Comparison of ENCODE assay signal across 25 mouse cellular contexts in the genomic region with DNA sequence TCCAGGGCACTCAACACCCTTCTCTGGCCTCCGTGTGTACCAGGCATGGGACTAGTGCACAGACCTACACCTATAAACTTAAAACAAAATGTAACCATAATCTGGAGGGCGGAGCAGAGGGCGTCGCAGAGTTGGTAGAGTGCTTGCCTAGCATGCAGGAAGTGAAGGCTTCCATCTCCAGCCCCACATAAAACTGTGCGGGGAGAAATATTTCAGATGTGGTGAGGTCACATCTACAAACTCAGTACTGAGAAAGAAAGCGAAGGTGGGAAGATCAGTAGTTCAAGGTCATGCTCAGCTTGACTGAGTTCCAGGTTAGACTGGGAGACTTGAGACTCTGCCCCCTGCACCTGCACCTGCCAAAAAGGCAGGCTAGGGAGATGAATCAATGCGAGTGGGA. TPM values are rescaled to one million over a fixed set of nuclear protein-coding genes. Genes with fewer than 3 reads are reported as not detected.
DNase-seq lines count a peak whose midpoint lies in the region.
"Had no signal": no experiment of that assay in that cellular context is flagged by ENCODE, and none has a peak within 500 bp of the region (broad histone marks: within the 10 kb centered on the region; RNA-seq: fewer than 3 reads in every experiment).

No protein-coding gene starts in this region.

- DNase-seq in heart, embryonic 10.5 days (ENCODE audit: low spot score) = no peak
- DNase-seq in heart, adult 9 months (ENCODE audit: low spot score in 2 of 2) = no peak
- peak; percentile 71 for DNase-seq in CD4-positive helper T cell, adult 2 months (ENCODE audit: low read depth, low spot score)
- peak; percentile 59 for DNase-seq in T-cell, adult 2 months (ENCODE audit: low spot score)
- DNase-seq in urinary bladder, adult 18-20 months (ENCODE audit: low spot score in 2 of 2) = no peak
- DNase-seq in left cerebral cortex, postnatal 36 days (ENCODE audit: low spot score in 2 of 2) = no peak
- no peak for DNase-seq in urinary bladder, postnatal 25 days (ENCODE audit: low spot score)
- DNase-seq: adrenal gland, adult 2 months; adrenal gland, postnatal 25 days; B cell, adult 2 months; cerebellum, adult 18-20 months; cerebellum, adult 9-11 months; cerebellum, postnatal 36 days; gastrocnemius, postnatal 25 days; heart, postnatal 10 days; heart, postnatal 4 days had no signal

- intact Hi-C loops in left cerebral cortex, postnatal 36 days (cut with DNase I) = loop anchor here (10.0 kb wide), 1 partner anchor 107 kb away; no protein-coding TSS in a partner anchor

- H3K4me1 ChIP-seq in heart, embryonic 10.5 days = peaks cover 33% of the 10 kb centered on the region

- 94% methylated on average over 7 of the region's 7 CpGs for WGBS in heart, embryonic 10.5 days
- WGBS in macrophage (ENCODE audit: missing documents) = 95% methylated on average over 7 of the region's 7 CpGs

- H3K36me3 ChIP-seq in heart, embryonic 10.5 days = peaks cover 16% of the 10 kb centered on the region; the same call in 1 of the 2 replicates
- no peaks in the 10 kb centered on the region for H3K36me3 ChIP-seq in macrophage (ENCODE audit: inconsistent target)
- H3K36me3 ChIP-seq: embryonic facial prominence, embryonic 13.5 days; forebrain, embryonic 12.5 days; hindbrain, embryonic 12.5 days had no signal

- peaks cover 7% of the 10 kb centered on the region; the same call in 1 of the 2 replicates for H3K79me2 ChIP-seq in macrophage (ENCODE audit: inconsistent target)

- H3K9me3 ChIP-seq in heart, embryonic 10.5 days = no peaks in the 10 kb centered on the region
- H3K9me3 ChIP-seq: embryonic facial prominence, embryonic 13.5 days; forebrain, embryonic 12.5 days; G1E; hindbrain, embryonic 12.5 days had no signal

- 0 out of 2 replicates have a peak overlapping the region, but pooled peaks have one; percentile 0 for H3K27ac ChIP-seq in heart, embryonic 10.5 days
- H3K27ac ChIP-seq in macrophage = peak overlapping the region; percentile 8; the same call in 1 of the 2 replicates
- H3K27ac ChIP-seq: embryonic facial prominence, embryonic 13.5 days; forebrain, embryonic 12.5 days; hindbrain, embryonic 12.5 days had no signal

- H3K4me3 ChIP-seq in heart, embryonic 10.5 days = no peak overlapping the region
- no peak overlapping the region for H3K4me3 ChIP-seq in macrophage (ENCODE audit: inconsistent target)
- H3K4me3 ChIP-seq: embryonic facial prominence, embryonic 13.5 days; forebrain, embryonic 12.5 days; hindbrain, embryonic 12.5 days had no signal

- no peaks in the 10 kb centered on the region for H3K27me3 ChIP-seq in heart, embryonic 10.5 days (ENCODE audit: insufficient read depth, poor library complexity, severe bottlenecking)
- H3K27me3 ChIP-seq: embryonic facial prominence, embryonic 13.5 days; forebrain, embryonic 12.5 days; hindbrain, embryonic 12.5 days had no signal

RNA-seq across cellular contexts. Expression of gene Crtam, which starts 43.8 kb away (rescaled TPM):
- 0.12 and 0.29 TPM in 2 replicates for polyA plus RNA-seq in heart, embryonic 10.5 days (2016; fragmentation: Nextera tagmentation; extraction: Ambion mirVana)
- 1 to 10 TPM in 2 of 26 experiments, under 1 TPM in 15, not detected in 9; 0.13 to 1.2 (median 0.46) TPM for total RNA-seq in macrophage (2018; cell fraction: chromatin; rRNA removed)
- under 1 TPM in 1 of 26 experiments, not detected in 25; 0.07 TPM for total RNA-seq in macrophage (2018; cell fraction: cytosol; rRNA removed)
- total RNA-seq in macrophage (2018; cell fraction: nucleus; rRNA removed) = 1 to 10 TPM in 1 of 26 experiments, under 1 TPM in 11, not detected in 14; 0.11 to 1.7 (median 0.26) TPM
- not detected in 3 replicates for polyA plus RNA-seq in macrophage (2018)
- under 1 TPM; 0.10 to 0.29 TPM for total RNA-seq in left cerebral cortex, postnatal 36 days (2021)
- total RNA-seq: adrenal gland, adult 2 months; gastrocnemius, adult 18-20 months; gastrocnemius, postnatal 25 days; heart, adult 8-10 months had no signal
- polyA plus RNA-seq: adrenal gland, adult 2 months; forebrain, embryonic 16.5 days; G1E; heart, embryonic 14.5 days had no signal

Comparison
In these comparisons a context has a peak if more than half of its experiments do, and no peak if none do; other contexts are left out.
1. DNase-seq: peak in CD4-positive helper T cell, adult 2 months (single experiment) and T-cell, adult 2 months (single experiment); none in heart, embryonic 10.5 days (single experiment), heart, adult 9 months (0 of 2), urinary bladder, adult 18-20 months (0 of 2), left cerebral cortex, postnatal 36 days (0 of 2) and urinary bladder, postnatal 25 days (single experiment).